7 mouse cellular contexts compared by ENCODE assay signal in genomic region chr9:87144106-87144505, GRCm38 (mm10). TPM values are rescaled to one million over a fixed set of nuclear protein-coding genes. Genes with fewer than 3 reads are reported as not detected.
A peak's percentile ranks its signal among the peaks of the same experiment; 100 is the strongest.
DNase-seq lines count a peak whose midpoint lies in the region; ATAC-seq and TF ChIP-seq lines count a peak whose summit lies in the region.

TSS of gene Mrap2 (plus strand) at chr9:87144306.

- no peaks in the 10 kb centered on the region for H3K36me3 ChIP-seq in kidney, adult 2 months (ENCODE audit: control insufficient read depth, insufficient read depth, low read length)
- H3K36me3 ChIP-seq in midbrain, embryonic 13.5 days, result no peaks in the 10 kb centered on the region
- no peaks in the 10 kb centered on the region for H3K36me3 ChIP-seq in testis, adult 2 months (ENCODE audit: control insufficient read depth, insufficient read depth, low read length)

- peak within 1 kb of the TSS; percentile 41 for H3K4me3 ChIP-seq in cortical plate, adult 2 months (ENCODE audit: insufficient read depth, low read length)
- H3K4me3 ChIP-seq in kidney, adult 2 months (ENCODE audit: insufficient read depth, low read depth, low read length), result peak within 1 kb of the TSS; percentile 5; the same call in 1 of the 2 replicates
- peak within 1 kb of the TSS; percentile 41 for H3K4me3 ChIP-seq in midbrain, embryonic 13.5 days (replicated peaks)
- peak within 1 kb of the TSS; percentile 14 for H3K4me3 ChIP-seq in testis, adult 2 months (ENCODE audit: control insufficient read depth, low read depth, low read length)

- H3K27me3 ChIP-seq in kidney, adult 2 months (replicated peaks; ENCODE audit: control insufficient read depth, insufficient read depth, low read length), result 0 out of 2 replicates have a peak, but pooled peaks cover 1% of the 10 kb centered on the region
- H3K27me3 ChIP-seq in midbrain, embryonic 13.5 days, result peaks cover 36% of the 10 kb centered on the region
- H3K27me3 ChIP-seq in testis, adult 2 months (ENCODE audit: control insufficient read depth, insufficient read depth, low read length), result no peaks in the 10 kb centered on the region

- H3K4me1 ChIP-seq in cortical plate, adult 2 months (ENCODE audit: control insufficient read depth, insufficient read depth, low read length), result peaks cover 2% of the 10 kb centered on the region; the same call in 1 of the 2 replicates
- no peaks in the 10 kb centered on the region for H3K4me1 ChIP-seq in kidney, adult 2 months (ENCODE audit: control insufficient read depth, insufficient read depth, low read length)
- peaks cover 16% of the 10 kb centered on the region for H3K4me1 ChIP-seq in midbrain, embryonic 13.5 days (replicated peaks)
- H3K4me1 ChIP-seq in testis, adult 2 months (ENCODE audit: control insufficient read depth, insufficient read depth, low read length), result peaks cover 8% of the 10 kb centered on the region

- no peak for TF ChIP-seq POLR2A in cortical plate, adult 2 months (IDR thresholded peaks at IDR 0.05; ENCODE audit: extremely low read depth, insufficient read depth, low read length)
- no peak for TF ChIP-seq POLR2A in kidney, adult 2 months (IDR thresholded peaks at IDR 0.05; ENCODE audit: low read depth, low read length)
- TF ChIP-seq POLR2A in testis, adult 2 months (IDR thresholded peaks at IDR 0.05; ENCODE audit: control insufficient read depth, low read depth, low read length), result no peak

- DNase-seq in adrenal gland, postnatal 4 days (ENCODE audit: low spot score in 2 of 2), result peak; percentile 30 to 40
- DNase-seq in gastrocnemius, postnatal 4 days (ENCODE audit: low spot score in 2 of 2), result peak; percentile 30 to 37
- DNase-seq in kidney, adult 2 months, result peak; percentile 40
- peak; percentile 67 for DNase-seq in left cerebral cortex, postnatal 4 days

- no peak within 1 kb of the TSS for H3K27ac ChIP-seq in cortical plate, adult 2 months (ENCODE audit: insufficient read depth, low read length)
- no peak within 1 kb of the TSS for H3K27ac ChIP-seq in kidney, adult 2 months (ENCODE audit: insufficient read depth, low read depth, low read length)
- no peak within 1 kb of the TSS for H3K27ac ChIP-seq in midbrain, embryonic 13.5 days
- H3K27ac ChIP-seq in testis, adult 2 months (ENCODE audit: control insufficient read depth, insufficient read depth, low read depth, low read length), result no peak within 1 kb of the TSS

- WGBS in kidney, adult 2 months, result 2% methylated on average over 29 of the region's 29 CpGs
- under 1% methylated on average over 29 of the region's 29 CpGs for WGBS in midbrain, embryonic 13.5 days

- peak within 1 kb of the TSS; percentile 70 for H3K4me2 ChIP-seq in midbrain, embryonic 13.5 days (replicated peaks)

- 0 out of 2 replicates have a peak, but pooled peaks have one; percentile 0 for TF ChIP-seq CTCF in cortical plate, adult 2 months (IDR thresholded peaks at IDR 0.05; ENCODE audit: extremely low read depth, insufficient read depth, low read length)
- TF ChIP-seq CTCF in kidney, adult 2 months (conservative IDR thresholded peaks at IDR 0.05; ENCODE audit: insufficient read depth, insufficient read length, low read depth, low read length), result no peak; the same call in 1 of the 2 replicates
- TF ChIP-seq CTCF in testis, adult 2 months (IDR thresholded peaks at IDR 0.05; ENCODE audit: control insufficient read depth, insufficient read depth, insufficient replicate concordance, low read depth, low read length), result 0 out of 2 replicates have a peak, but pooled peaks have one; percentile 4

- no peaks in the 10 kb centered on the region for H3K9me3 ChIP-seq in midbrain, embryonic 13.5 days

- peak; percentile 95 for ATAC-seq in midbrain, embryonic 13.5 days

- peak within 1 kb of the TSS; percentile 51 for H3K9ac ChIP-seq in midbrain, embryonic 13.5 days (replicated peaks)

- intact Hi-C loops in left cerebral cortex, postnatal 4 days (cut with DNase I), result no loop called here

RNA-seq across cellular contexts. Expression of gene Mrap2, which starts in this region (rescaled TPM):
- total RNA-seq in adrenal gland, postnatal 4 days (2021), result 1 to 10 TPM; 2.1 to 2.9 TPM
- polyA plus RNA-seq in cortical plate, adult 2 months (2012; rRNA removed), result 3.9 and 4.6 TPM in 2 replicates
- 1 to 10 TPM in 1 of 2 experiments, under 1 TPM in 1; 0.62 to 1.1 TPM for total RNA-seq in gastrocnemius, postnatal 4 days (2021)
- 0.10 and 0.28 TPM in 2 replicates for polyA plus RNA-seq in kidney, adult 2 months (2012; rRNA removed)
- 1 to 10 TPM; 1.5 to 3.5 TPM for total RNA-seq in left cerebral cortex, postnatal 4 days (2021)
- 0.47 and 0.54 TPM in 2 replicates for polyA plus RNA-seq in midbrain, embryonic 13.5 days (2015; fragmentation: Nextera tagmentation; extraction: Ambion mirVana)
- polyA plus RNA-seq in testis, adult 2 months (2012; rRNA removed), result 0.22 and 0.23 TPM in 2 replicates

Comparison
In these comparisons a context has a peak if more than half of its experiments do, and no peak if none do; other contexts are left out.
1. Peak in DNase-seq and H3K4me3 ChIP-seq in kidney, adult 2 months; RNA of the gene not detected or under 1 TPM.
2. Peak in ATAC-seq, H3K4me3 ChIP-seq, H3K9ac ChIP-seq and H3K4me2 ChIP-seq in midbrain, embryonic 13.5 days; RNA of the gene not detected or under 1 TPM.